Mouse (Mus musculus): ENCODE measurements around the gene Tra2b. TPM values are rescaled to one million over a fixed set of nuclear protein-coding genes. Genes with fewer than 3 reads are reported as not detected.
"Not testable (repeated sequence)": the region's sequence is repeated elsewhere in the genome, so short reads cannot be mapped to it uniquely, and the experiment has no call there.

The Tra2b gene
- polyA plus RNA-seq (2016; fragmentation: Nextera tagmentation; extraction: Ambion mirVana), result 239 and 249 TPM in 2 replicates

DNA sequence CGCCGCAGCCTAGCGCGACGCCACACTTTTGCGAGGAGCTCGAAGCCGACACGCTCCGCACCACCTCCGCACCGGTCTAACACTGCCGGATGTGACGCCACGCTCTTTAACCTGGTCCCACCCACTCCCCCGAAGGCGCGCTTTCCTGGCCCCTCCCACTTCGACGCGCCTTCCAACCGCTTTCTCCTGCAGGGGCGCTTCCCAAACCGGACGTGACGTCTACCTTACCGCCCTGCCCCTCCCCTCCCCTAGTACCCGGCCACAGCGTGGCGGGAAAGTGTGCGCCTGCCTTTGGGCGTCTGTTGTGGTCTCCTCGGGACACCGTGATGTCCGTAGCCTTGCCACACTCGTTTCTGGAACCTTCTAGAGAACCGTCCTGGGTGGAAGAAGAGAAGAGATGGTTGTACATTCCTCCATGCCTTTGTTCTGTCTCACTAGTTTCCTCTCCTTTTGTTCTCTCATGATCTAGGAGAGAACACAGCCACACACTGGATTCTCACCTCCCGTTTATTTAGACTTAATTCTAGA is at the start of gene Tra2b:
Tra2b (minus strand) TSS at position 157 of the 528 bp plus-strand sequence.
- H3K4me2 ChIP-seq, result peak within 1 kb of the TSS; percentile 83
- H3K27me3 ChIP-seq (replicated peaks), result no peaks in the 10 kb centered on the region
- peaks cover 14% of the 10 kb centered on the region; the same call in 1 of the 2 replicates for H3K36me3 ChIP-seq
- peak within 1 kb of the TSS; percentile 95 for H3K27ac ChIP-seq
- no peaks in the 10 kb centered on the region for H3K9me3 ChIP-seq (replicated peaks)
- H3K4me1 ChIP-seq, result peaks cover 38% of the 10 kb centered on the region
- peak; percentile 98 for ATAC-seq
- H3K4me3 ChIP-seq, result peak within 1 kb of the TSS; percentile 96
- whole genome bisulfite sequencing (ENCODE audit: insufficient replicate concordance), result under 1% methylated on average over 38 of the region's 38 CpGs
- H3K9ac ChIP-seq, result peak within 1 kb of the TSS; percentile 98

DNA sequence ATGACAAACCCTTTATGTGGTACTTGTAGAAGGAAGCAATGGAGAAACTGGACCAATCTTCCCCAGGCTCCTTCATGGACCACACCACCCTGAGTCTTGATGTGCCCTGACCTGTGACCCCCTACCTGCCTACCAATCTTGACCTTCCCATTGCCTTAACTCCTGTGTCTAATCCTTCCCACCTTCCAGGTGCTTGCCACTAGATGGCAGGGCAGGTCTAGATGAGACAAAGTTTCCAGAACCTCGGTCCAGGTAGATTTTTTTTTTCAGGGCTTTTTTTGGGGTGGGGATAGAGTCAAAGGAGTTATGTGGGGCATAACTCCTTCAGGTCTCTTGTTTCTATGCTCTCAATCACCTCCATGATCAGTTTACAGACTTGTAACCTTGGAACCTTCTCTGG is 44.8 kb upstream of the Tra2b start:
- Histone ChIP-seq H3K4me3 (no peak overlapping the region), H3K9me3 (replicated peaks) (no peaks in the 10 kb centered on the region), H3K4me2 (no peak overlapping the region), H3K9ac (no peak overlapping the region), H3K4me1 (no peaks in the 10 kb centered on the region), H3K27ac (no peak overlapping the region), H3K36me3 (no peaks in the 10 kb centered on the region), H3K27me3 (replicated peaks) (no peaks in the 10 kb centered on the region)
- WGBS (ENCODE audit: insufficient replicate concordance), result 25% methylated on average over 1 of the region's 1 CpGs
- ATAC-seq, result no peak

- ATAC-seq, result no peak
- 24% methylated on average over 5 of the region's 5 CpGs for WGBS (ENCODE audit: insufficient replicate concordance)
- H3K4me2 ChIP-seq, result no peak overlapping the region
Measured at GRCm38 (mm10) chr16:22302606-22303005, 36.8 kb upstream of the Tra2b start.

DNA sequence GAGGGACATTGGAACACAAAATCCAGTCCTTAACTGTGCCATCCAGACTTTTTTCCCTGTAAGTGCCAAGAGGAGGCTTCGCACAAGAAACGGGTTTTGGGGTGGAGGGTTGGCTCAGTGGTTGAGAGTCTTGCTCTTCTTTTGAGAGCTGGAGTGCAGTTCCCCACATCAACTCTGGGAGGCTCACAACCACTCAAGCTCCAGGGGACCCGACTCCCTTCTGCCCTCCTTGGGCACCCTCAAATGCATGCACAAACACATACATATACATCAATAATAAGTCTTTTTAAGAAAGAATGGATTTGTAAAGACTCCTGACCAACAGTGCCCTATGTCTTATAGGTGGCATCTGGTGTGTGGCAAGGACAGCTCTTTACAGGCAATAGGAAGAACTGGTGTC is 35.6 kb upstream of the Tra2b start:
- ATAC-seq, result no peak
- no peaks in the 10 kb centered on the region for H3K36me3 ChIP-seq
- no peak overlapping the region for H3K4me3 ChIP-seq
- WGBS (ENCODE audit: insufficient replicate concordance), result 58% methylated on average over 3 of the region's 3 CpGs
- peaks cover 12% of the 10 kb centered on the region for H3K27me3 ChIP-seq (replicated peaks)
- H3K4me2 ChIP-seq, result no peak overlapping the region
- no peaks in the 10 kb centered on the region for H3K4me1 ChIP-seq
- H3K9ac ChIP-seq, result no peak overlapping the region
- no peak overlapping the region for H3K27ac ChIP-seq
- H3K9me3 ChIP-seq (replicated peaks), result no peaks in the 10 kb centered on the region

More at GRCm38 (mm10) chr16:22302606-22303005, 36.8 kb upstream of the Tra2b start:
- H3K4me3 ChIP-seq, result no peak overlapping the region
- peaks cover 12% of the 10 kb centered on the region for H3K27me3 ChIP-seq (replicated peaks)
- H3K9me3 ChIP-seq (replicated peaks), result no peaks in the 10 kb centered on the region
- no peaks in the 10 kb centered on the region for H3K4me1 ChIP-seq
- no peak overlapping the region for H3K27ac ChIP-seq
- H3K36me3 ChIP-seq, result no peaks in the 10 kb centered on the region
- no peak overlapping the region for H3K9ac ChIP-seq

- Histone ChIP-seq H3K9me3 (replicated peaks) (no peaks in the 10 kb centered on the region), H3K27me3 (replicated peaks) (peaks cover 12% of the 10 kb centered on the region), H3K9ac (no peak overlapping the region), H3K27ac (no peak overlapping the region), H3K36me3 (no peaks in the 10 kb centered on the region), H3K4me3 (no peak overlapping the region), H3K4me1 (no peaks in the 10 kb centered on the region), H3K4me2 (no peak overlapping the region)
- ATAC-seq, result no peak
- WGBS (ENCODE audit: insufficient replicate concordance), result 52% methylated on average over 6 of the region's 6 CpGs
Measured at GRCm38 (mm10) chr16:22296901-22297300, 31.1 kb upstream of the Tra2b start.

DNA sequence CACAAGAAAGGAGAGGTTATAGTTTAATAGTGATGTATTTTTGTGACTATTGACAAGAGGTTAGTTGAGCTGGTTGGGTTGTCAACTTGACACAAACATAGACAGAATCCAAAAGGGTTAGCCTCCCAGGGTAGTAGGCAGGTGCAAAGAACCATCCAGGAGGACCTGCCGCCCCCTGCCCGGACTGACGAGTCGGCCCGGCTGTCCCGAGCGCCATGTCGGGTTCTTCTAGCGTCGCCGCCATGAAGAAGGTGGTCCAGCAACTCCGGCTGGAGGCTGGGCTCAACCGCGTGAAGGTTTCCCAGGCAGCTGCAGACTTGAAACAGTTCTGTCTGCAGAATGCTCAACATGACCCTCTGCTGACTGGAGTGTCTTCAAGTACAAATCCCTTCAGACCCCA is 29.0 kb upstream of the Tra2b start:
- H3K4me2 ChIP-seq; H3K4me1 ChIP-seq; H3K4me3 ChIP-seq; H3K9me3 ChIP-seq (replicated peaks); H3K27me3 ChIP-seq (replicated peaks); H3K9ac ChIP-seq; ATAC-seq; H3K27ac ChIP-seq; H3K36me3 ChIP-seq: not testable (repeated sequence)
- 86% methylated on average over 14 of the region's 14 CpGs for WGBS (ENCODE audit: insufficient replicate concordance)

DNA sequence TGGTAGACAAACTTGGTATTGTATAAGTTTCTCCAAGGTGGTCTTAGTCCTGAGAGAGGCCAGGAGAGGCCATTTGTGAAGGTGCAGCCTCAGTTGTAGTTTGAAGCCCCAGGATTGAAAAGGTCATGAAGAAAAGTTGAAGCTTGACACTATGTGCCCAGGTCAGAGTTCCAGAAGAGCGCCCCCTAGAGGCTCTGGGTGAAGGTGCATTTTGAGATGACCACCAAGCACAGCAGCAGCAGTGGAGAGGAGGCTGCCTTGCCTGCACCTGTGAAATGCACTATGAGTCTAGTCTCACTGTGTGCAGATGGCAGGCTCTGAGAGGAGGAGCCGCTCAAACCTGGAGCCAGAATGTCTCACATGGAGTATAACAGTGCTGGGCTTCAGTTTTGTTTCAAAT is 27.8 kb upstream of the Tra2b start:
- no peak overlapping the region for H3K27ac ChIP-seq
- no peak overlapping the region for H3K4me3 ChIP-seq
- H3K4me2 ChIP-seq, result no peak overlapping the region
- WGBS (ENCODE audit: insufficient replicate concordance), result 35% methylated on average over 2 of the region's 2 CpGs
- H3K9me3 ChIP-seq (replicated peaks), result 0 out of 2 replicates have a peak, but pooled peaks cover 6% of the 10 kb centered on the region
- H3K4me1 ChIP-seq, result no peaks in the 10 kb centered on the region
- no peak overlapping the region for H3K9ac ChIP-seq
- H3K27me3 ChIP-seq (replicated peaks), result peaks cover 1% of the 10 kb centered on the region; the same call in 1 of the 2 replicates
- H3K36me3 ChIP-seq, result no peaks in the 10 kb centered on the region
- ATAC-seq, result no peak

- H3K4me3 ChIP-seq, result no peak overlapping the region
- H3K27ac ChIP-seq, result no peak overlapping the region
- no peak for ATAC-seq
- WGBS (ENCODE audit: insufficient replicate concordance), result 83% methylated on average over 4 of the region's 4 CpGs
- 0 out of 2 replicates have a peak, but pooled peaks cover 6% of the 10 kb centered on the region for H3K9me3 ChIP-seq (replicated peaks)
- no peak overlapping the region for H3K4me2 ChIP-seq
- H3K27me3 ChIP-seq (replicated peaks), result no peaks in the 10 kb centered on the region; the same call in 1 of the 2 replicates
- no peak overlapping the region for H3K9ac ChIP-seq
- no peaks in the 10 kb centered on the region for H3K4me1 ChIP-seq
- H3K36me3 ChIP-seq, result no peaks in the 10 kb centered on the region
Measured at GRCm38 (mm10) chr16:22292394-22292793, 26.6 kb upstream of the Tra2b start.

DNA sequence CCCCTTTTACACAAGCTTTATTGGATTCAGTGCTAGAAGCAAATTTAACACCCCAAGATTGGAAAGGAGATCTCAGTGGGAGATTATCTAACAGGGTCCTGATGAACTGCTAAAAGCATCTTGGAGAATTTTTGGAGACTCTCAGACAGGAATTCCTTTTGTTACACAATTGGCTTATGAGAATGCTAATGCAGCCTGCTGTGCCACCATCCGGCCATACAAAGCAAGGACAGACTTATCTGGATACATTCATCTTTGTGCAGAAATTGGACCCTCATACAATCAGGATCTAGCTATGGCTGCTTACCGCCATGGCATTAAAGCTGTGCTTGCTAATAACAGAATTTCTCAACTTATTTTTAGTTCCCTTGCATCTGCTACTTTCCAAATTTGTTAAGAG is 23.8 kb upstream of the Tra2b start:
- Histone ChIP-seq H3K4me1 (no peaks in the 10 kb centered on the region), H3K9ac (no peak overlapping the region), H3K9me3 (replicated peaks) (0 out of 2 replicates have a peak, but pooled peaks cover 6% of the 10 kb centered on the region), H3K27me3 (replicated peaks) (no peaks in the 10 kb centered on the region), H3K4me2 (no peak overlapping the region), H3K36me3 (no peaks in the 10 kb centered on the region), H3K27ac (no peak overlapping the region), H3K4me3 (no peak overlapping the region)
- WGBS (ENCODE audit: insufficient replicate concordance), result 60% methylated on average over 2 of the region's 2 CpGs
- no peak for ATAC-seq

DNA sequence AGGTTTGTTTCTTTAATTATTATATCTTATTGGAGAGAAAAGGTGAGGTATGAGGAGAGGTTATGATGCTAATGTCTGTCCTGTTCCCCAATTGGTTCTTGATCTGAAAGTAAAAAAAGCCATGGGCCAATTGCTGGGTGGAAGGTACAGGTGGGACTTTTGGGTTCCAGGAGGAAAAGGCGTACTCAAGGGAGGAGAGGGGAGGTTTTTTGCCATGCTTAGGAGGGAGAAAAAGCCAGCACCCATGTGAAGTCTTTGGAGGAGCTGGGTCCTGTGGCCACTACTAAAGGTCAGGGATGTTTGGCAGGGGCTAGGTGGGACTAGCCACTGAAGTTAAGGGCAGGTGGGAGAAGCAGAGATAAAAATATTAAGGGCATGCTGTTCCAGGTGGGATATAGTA is 21.2 kb upstream of the Tra2b start:
- WGBS (ENCODE audit: insufficient replicate concordance), result 70% methylated on average over 1 of the region's 1 CpGs

GRCm38 (mm10) chr16:22276536-22276935 is 10.7 kb upstream of the Tra2b start:
- no peak overlapping the region for H3K9ac ChIP-seq
- no peak overlapping the region for H3K4me3 ChIP-seq

More for the DNA sequence above, 21.2 kb upstream of the Tra2b start:
- Histone ChIP-seq H3K4me1 (no peaks in the 10 kb centered on the region), H3K9me3 (replicated peaks) (0 out of 2 replicates have a peak, but pooled peaks cover 6% of the 10 kb centered on the region), H3K27me3 (replicated peaks) (no peaks in the 10 kb centered on the region), H3K27ac (no peak overlapping the region), H3K9ac (no peak overlapping the region), H3K4me2 (no peak overlapping the region), H3K4me3 (no peak overlapping the region), H3K36me3 (no peaks in the 10 kb centered on the region)
- ATAC-seq, result no peak

GRCm38 (mm10) chr16:22275142-22275541 is 9.3 kb upstream of the Tra2b start:
- no peak overlapping the region for H3K4me3 ChIP-seq
- no peak for ATAC-seq
- no peak overlapping the region for H3K27ac ChIP-seq
- no peak overlapping the region for H3K4me2 ChIP-seq
- no peaks in the 10 kb centered on the region for H3K27me3 ChIP-seq (replicated peaks)
- peaks cover 5% of the 10 kb centered on the region for H3K4me1 ChIP-seq
- peaks cover 6% of the 10 kb centered on the region; the same call in 1 of the 2 replicates for H3K9me3 ChIP-seq (replicated peaks)
- no peaks in the 10 kb centered on the region for H3K36me3 ChIP-seq
- H3K9ac ChIP-seq, result no peak overlapping the region
- WGBS (ENCODE audit: insufficient replicate concordance), result 47% methylated on average over 2 of the region's 2 CpGs

More at GRCm38 (mm10) chr16:22276536-22276935, 10.7 kb upstream of the Tra2b start:
- Histone ChIP-seq H3K27me3 (replicated peaks) (no peaks in the 10 kb centered on the region), H3K4me1 (no peaks in the 10 kb centered on the region), H3K27ac (no peak overlapping the region), H3K9me3 (replicated peaks) (peaks cover 6% of the 10 kb centered on the region; the same call in 1 of the 2 replicates), H3K4me2 (no peak overlapping the region), H3K36me3 (no peaks in the 10 kb centered on the region)
- no peak for ATAC-seq

GRCm38 (mm10) chr16:22270491-22270890 is 4.7 kb upstream of the Tra2b start:
- Histone ChIP-seq H3K4me3 (no peak overlapping the region), H3K9ac (no peak overlapping the region), H3K4me2 (no peak overlapping the region), H3K36me3 (no peaks in the 10 kb centered on the region), H3K27me3 (replicated peaks) (no peaks in the 10 kb centered on the region), H3K4me1 (peaks cover 13% of the 10 kb centered on the region), H3K27ac (no peak overlapping the region), H3K9me3 (replicated peaks) (no peaks in the 10 kb centered on the region)
- 56% methylated on average over 3 of the region's 3 CpGs for WGBS (ENCODE audit: insufficient replicate concordance)
- no peak for ATAC-seq
